Mouse (Mus musculus) liver, embryonic 15.5 days (tissue): ENCODE data around the gene Ube3a. TPM values are rescaled to one million over a fixed set of nuclear protein-coding genes. Genes with fewer than 3 reads are reported as not detected.

Experiments used
- ATAC-seq: fragments of 200-750 bp; cut with Nextera tagmentation; 2 replicates; pipeline ENCODE4 v1.8.0; 2017; ENCODE audit warnings: moderate number of reproducible peaks, mild to moderate bottlenecking, moderate library complexity; ENCODE audit not compliant: insufficient read depth
- H3K27ac ChIP-seq: fragments of 300-500 bp; sonication (generic); replicated peaks from 2 replicates; pipeline ENCODE4 v1.5.1; 2015; ENCODE audit warnings: mild to moderate bottlenecking, inconsistent platforms
- H3K27me3 ChIP-seq: fragments of 300-500 bp; sonication (generic); 2 replicates; pipeline ENCODE4 v1.6.1; 2015; ENCODE audit warnings: mild to moderate bottlenecking, inconsistent platforms
- H3K36me3 ChIP-seq: fragments of 300-500 bp; sonication (generic); replicated peaks from 2 replicates; pipeline ENCODE4 v1.6.1; 2015; ENCODE audit warnings: moderate library complexity, mild to moderate bottlenecking, inconsistent platforms
- H3K4me1 ChIP-seq: fragments of 300-500 bp; sonication (generic); replicated peaks from 2 replicates; pipeline ENCODE4 v1.6.1; 2015; ENCODE audit warnings: inconsistent platforms
- H3K4me2 ChIP-seq: fragments of 300-500 bp; sonication (generic); 2 replicates; pipeline ENCODE4 v1.6.1; 2015; ENCODE audit warnings: moderate library complexity, mild to moderate bottlenecking, inconsistent platforms
- H3K4me3 ChIP-seq: fragments of 300-500 bp; sonication (generic); replicated peaks from 2 replicates; pipeline ENCODE4 v1.5.1; 2015; ENCODE audit warnings: mild to moderate bottlenecking, inconsistent platforms
- H3K9ac ChIP-seq: fragments of 300-500 bp; sonication (generic); 2 replicates; pipeline ENCODE4 v1.6.1; 2015; ENCODE audit warnings: moderate library complexity, mild to moderate bottlenecking, inconsistent platforms
- H3K9me3 ChIP-seq: fragments of 300-500 bp; sonication (generic); replicated peaks from 2 replicates; pipeline ENCODE4 v1.6.1; 2016; ENCODE audit warnings: inconsistent platforms
- WGBS: fragments of 180-500 bp; shearing (Covaris S2); methylation state at CpG from one replicate; pipeline ENCODE4 v1.1.7; 2015; ENCODE audit warnings: mixed read lengths; ENCODE audit not compliant: insufficient replicate concordance; 5-methylcytosine and 5-hydroxymethylcytosine counted together
- polyA plus RNA-seq: library from polyadenylated mRNA; unstranded; fragments of >200 nt; fragmentation: Nextera tagmentation; extraction: Ambion mirVana; gene quantifications from 2 replicates; pipeline ENCODE4 v1.2.1, GENCODE M21; 2015

Ube3a gene
- polyA plus RNA-seq, 1 experiment from 2014 or later: 51.3 TPM

GRCm38 (mm10) chr7:59245541-59245940 lies 17.0 kb downstream of the Ube3a start:
- Histone ChIP-seq H3K27ac (no peak overlapping the region), H3K4me2 (no peak overlapping the region), H3K4me1 (no peaks in the 10 kb centered on the region), H3K9me3 (no peaks in the 10 kb centered on the region), H3K9ac (no peak overlapping the region), H3K4me3 (no peak overlapping the region), H3K27me3 (no peaks in the 10 kb centered on the region), H3K36me3 (peaks cover 7% of the 10 kb centered on the region; the same call in 1 of the 2 replicates)
- WGBS: 70% methylated on average over 2 of the region's 2 CpGs
- ATAC-seq: no peak

- no peak overlapping the region for H3K9ac ChIP-seq
- ATAC-seq: no peak
- 80% methylated on average over 2 of the region's 2 CpGs for WGBS
Measured at GRCm38 (mm10) chr7:59253373-59253772, 24.8 kb downstream of the Ube3a start.

GRCm38 (mm10) chr7:59265538-59265937 lies 37.0 kb downstream of the Ube3a start:
- no peaks in the 10 kb centered on the region; the same call in 1 of the 2 replicates for H3K36me3 ChIP-seq

More at GRCm38 (mm10) chr7:59253373-59253772, 24.8 kb downstream of the Ube3a start:
- Histone ChIP-seq H3K4me1 (no peaks in the 10 kb centered on the region), H3K27me3 (no peaks in the 10 kb centered on the region), H3K27ac (no peak overlapping the region), H3K4me3 (no peak overlapping the region), H3K4me2 (no peak overlapping the region), H3K36me3 (peaks cover 15% of the 10 kb centered on the region), H3K9me3 (no peaks in the 10 kb centered on the region)

GRCm38 (mm10) chr7:59271775-59272174 lies 43.2 kb downstream of the Ube3a start:
- H3K27me3 ChIP-seq: no peaks in the 10 kb centered on the region
- ATAC-seq: no peak
- no peaks in the 10 kb centered on the region for H3K9me3 ChIP-seq
- no peaks in the 10 kb centered on the region for H3K4me1 ChIP-seq
- WGBS: 66% methylated on average over 4 of the region's 4 CpGs
- no peak overlapping the region for H3K4me2 ChIP-seq
- H3K4me3 ChIP-seq: no peak overlapping the region
- no peak overlapping the region for H3K27ac ChIP-seq
- peaks cover 12% of the 10 kb centered on the region for H3K36me3 ChIP-seq
- H3K9ac ChIP-seq: no peak overlapping the region

More at GRCm38 (mm10) chr7:59265538-59265937, 37.0 kb downstream of the Ube3a start:
- Histone ChIP-seq H3K4me1 (peaks cover 3% of the 10 kb centered on the region; the same call in 1 of the 2 replicates), H3K27me3 (no peaks in the 10 kb centered on the region), H3K9me3 (no peaks in the 10 kb centered on the region), H3K4me2 (no peak overlapping the region), H3K4me3 (no peak overlapping the region), H3K27ac (no peak overlapping the region), H3K9ac (no peak overlapping the region)
- 21% methylated on average over 1 of the region's 1 CpGs for WGBS
- ATAC-seq: no peak

- Histone ChIP-seq H3K9me3 (no peaks in the 10 kb centered on the region), H3K9ac (no peak overlapping the region), H3K4me1 (no peaks in the 10 kb centered on the region), H3K27ac (no peak overlapping the region), H3K4me3 (no peak overlapping the region), H3K36me3 (no peaks in the 10 kb centered on the region; the same call in 1 of the 2 replicates), H3K27me3 (no peaks in the 10 kb centered on the region), H3K4me2 (no peak overlapping the region)
- ATAC-seq: no peak
- 65% methylated on average over 1 of the region's 1 CpGs for WGBS
Measured at GRCm38 (mm10) chr7:59312576-59312975, 84.0 kb downstream of the Ube3a start.

- no peaks in the 10 kb centered on the region for H3K4me1 ChIP-seq
- no peak overlapping the region for H3K9ac ChIP-seq
- ATAC-seq: no peak
- no peak overlapping the region for H3K4me2 ChIP-seq
- H3K27ac ChIP-seq: no peak overlapping the region
- no peak overlapping the region for H3K4me3 ChIP-seq
- no peaks in the 10 kb centered on the region for H3K36me3 ChIP-seq
- 71% methylated on average over 1 of the region's 1 CpGs for WGBS
- no peaks in the 10 kb centered on the region for H3K9me3 ChIP-seq
- no peaks in the 10 kb centered on the region for H3K27me3 ChIP-seq
Measured at GRCm38 (mm10) chr7:59322759-59323158, 94.2 kb downstream of the Ube3a start.
